Comparison of ENCODE assay signal across 8 mouse cellular contexts in genomic region chr4:118289960-118290415, GRCm38 (mm10). TPM values are rescaled to one million over a fixed set of nuclear protein-coding genes. Genes with fewer than 3 reads are reported as not detected.
A peak's percentile ranks its signal among the peaks of the same experiment; 100 is the strongest.
DNase-seq lines count a peak whose midpoint lies in the region; ATAC-seq and TF ChIP-seq lines count a peak whose summit lies in the region.

No protein-coding gene starts in this region.

- peak; percentile 39 for ATAC-seq in embryonic facial prominence, embryonic 14.5 days (ENCODE audit: low read depth)
- peak; percentile 52 for ATAC-seq in kidney, embryonic 15.5 days (replicated peaks; ENCODE audit: low FRiP score)

- peak overlapping the region; percentile 63 for H3K4me3 ChIP-seq in kidney, adult 2 months (ENCODE audit: insufficient read depth, low read depth, low read length)
- peak overlapping the region; percentile 83 for H3K4me3 ChIP-seq in embryonic facial prominence, embryonic 14.5 days (ENCODE audit: low read depth, low read length)
- peak overlapping the region; percentile 87 for H3K4me3 ChIP-seq in kidney, embryonic 15.5 days (replicated peaks)

- TF ChIP-seq POLR2A in kidney, adult 2 months (IDR thresholded peaks at IDR 0.05; ENCODE audit: low read depth, low read length): no peak

- H3K9ac ChIP-seq in embryonic facial prominence, embryonic 14.5 days (ENCODE audit: low read depth, low read length): peak overlapping the region; percentile 95
- peak overlapping the region; percentile 86 for H3K9ac ChIP-seq in kidney, embryonic 15.5 days

- DNase-seq in kidney, adult 2 months: no peak
- DNase-seq in kidney, adult 8-10 months: no peak
- DNase-seq in embryonic facial prominence, embryonic 14.5 days (ENCODE audit: low spot score): peak; percentile 86
- DNase-seq in lung, postnatal 4 days: peak; percentile 54 to 66
- DNase-seq in thymus, postnatal 0 days (ENCODE audit: low spot score): peak; percentile 41
- no peak for DNase-seq in spleen, adult 18-20 months
- DNase-seq in adrenal gland, postnatal 10 days: no peak

- peaks cover 20% of the 10 kb centered on the region; the same call in 1 of the 2 replicates for H3K4me1 ChIP-seq in kidney, adult 2 months (ENCODE audit: control insufficient read depth, insufficient read depth, low read length)
- H3K4me1 ChIP-seq in embryonic facial prominence, embryonic 14.5 days (ENCODE audit: control insufficient read depth, insufficient read depth, low read length): peaks cover 12% of the 10 kb centered on the region; the same call in 1 of the 2 replicates
- peaks cover 59% of the 10 kb centered on the region for H3K4me1 ChIP-seq in kidney, embryonic 15.5 days

- H3K27ac ChIP-seq in kidney, adult 2 months (ENCODE audit: insufficient read depth, low read depth, low read length): peak overlapping the region; percentile 88
- H3K27ac ChIP-seq in embryonic facial prominence, embryonic 14.5 days (replicated peaks; ENCODE audit: low read depth, low read length): peak overlapping the region; percentile 94
- H3K27ac ChIP-seq in kidney, embryonic 15.5 days: peak overlapping the region; percentile 95

- no peaks in the 10 kb centered on the region for H3K36me3 ChIP-seq in kidney, adult 2 months (ENCODE audit: control insufficient read depth, insufficient read depth, low read length)
- peaks cover 10% of the 10 kb centered on the region; the same call in 1 of the 2 replicates for H3K36me3 ChIP-seq in embryonic facial prominence, embryonic 14.5 days (ENCODE audit: control insufficient read depth, insufficient read depth, low read length)
- peaks cover 11% of the 10 kb centered on the region for H3K36me3 ChIP-seq in kidney, embryonic 15.5 days

- TF ChIP-seq CTCF in kidney, adult 2 months (conservative IDR thresholded peaks at IDR 0.05; ENCODE audit: insufficient read depth, insufficient read length, low read depth, low read length): no peak

- WGBS in kidney, adult 2 months: 4% methylated on average over 12 of the region's 12 CpGs
- WGBS in embryonic facial prominence, embryonic 14.5 days: 1% methylated on average over 12 of the region's 12 CpGs
- 1% methylated on average over 12 of the region's 12 CpGs for WGBS in kidney, embryonic 15.5 days

- H3K4me2 ChIP-seq in embryonic facial prominence, embryonic 14.5 days (ENCODE audit: low read depth, low read length): peak overlapping the region; percentile 77
- peak overlapping the region; percentile 78 for H3K4me2 ChIP-seq in kidney, embryonic 15.5 days

- no peaks in the 10 kb centered on the region for H3K9me3 ChIP-seq in embryonic facial prominence, embryonic 14.5 days (ENCODE audit: control insufficient read depth, low read length)
- H3K9me3 ChIP-seq in kidney, embryonic 15.5 days (replicated peaks): no peaks in the 10 kb centered on the region

- H3K27me3 ChIP-seq in kidney, adult 2 months (replicated peaks; ENCODE audit: control insufficient read depth, insufficient read depth, low read length): no peaks in the 10 kb centered on the region
- H3K27me3 ChIP-seq in embryonic facial prominence, embryonic 14.5 days (replicated peaks; ENCODE audit: control insufficient read depth, insufficient read depth, low read length): no peaks in the 10 kb centered on the region
- peaks cover 6% of the 10 kb centered on the region; the same call in 1 of the 2 replicates for H3K27me3 ChIP-seq in kidney, embryonic 15.5 days

RNA-seq across cellular contexts. Expression of gene Ptprf, which starts 1.2 kb away (rescaled TPM):
- 89.9 and 114 TPM in 2 replicates for polyA plus RNA-seq in kidney, adult 2 months (2012; rRNA removed)
- 59.8 and 66.8 TPM in 2 replicates for polyA plus RNA-seq in embryonic facial prominence, embryonic 14.5 days (2014; fragmentation: Nextera tagmentation; extraction: Ambion mirVana)
- 64.2 and 64.4 TPM in 2 replicates for polyA plus RNA-seq in kidney, embryonic 15.5 days (2015; fragmentation: Nextera tagmentation; extraction: Ambion mirVana)
- polyA plus RNA-seq in thymus, postnatal 0 days (2015; fragmentation: Nextera tagmentation; extraction: Ambion mirVana): 32.2 and 33.7 TPM in 2 replicates
- total RNA-seq in adrenal gland, postnatal 10 days (2021): 10 to 100 TPM; 66.0 to 69.3 TPM

Comparison
In these comparisons a context has a peak if more than half of its experiments do, and no peak if none do; other contexts are left out.
1. DNase-seq: peak in embryonic facial prominence, embryonic 14.5 days (single experiment), lung, postnatal 4 days (2 of 2) and thymus, postnatal 0 days (single experiment); none in kidney, adult 2 months (single experiment), kidney, adult 8-10 months (0 of 2), spleen, adult 18-20 months (0 of 2) and adrenal gland, postnatal 10 days (single experiment).
2. Peak in every context shown above with its lines, with median percentiles within 50 percentile points of each other: H3K27ac ChIP-seq and H3K4me3 ChIP-seq.